28 mouse cellular contexts compared by ENCODE assay signal in genomic region chr2:107344807-107345206, GRCm38 (mm10). TPM values are rescaled to one million over a fixed set of nuclear protein-coding genes. Genes with fewer than 3 reads are reported as not detected.
DNase-seq lines count a peak whose midpoint lies in the region; ATAC-seq and TF ChIP-seq lines count a peak whose summit lies in the region.
"Had no signal": no experiment of that assay in that cellular context is flagged by ENCODE, and none has a peak within 500 bp of the region (broad histone marks: within the 10 kb centered on the region; RNA-seq: fewer than 3 reads in every experiment).

No protein-coding gene starts in this region.

- no peaks in the 10 kb centered on the region for H3K36me3 ChIP-seq in hindbrain, embryonic 12.5 days
- no peaks in the 10 kb centered on the region for H3K36me3 ChIP-seq in hindbrain, embryonic 10.5 days
- H3K36me3 ChIP-seq in G1E (replicated peaks) = no peaks in the 10 kb centered on the region
- H3K36me3 ChIP-seq in hindbrain, embryonic 15.5 days = no peaks in the 10 kb centered on the region
- H3K36me3 ChIP-seq in midbrain, postnatal 0 days (ENCODE audit: insufficient read depth, low read length) = no peaks in the 10 kb centered on the region
- H3K36me3 ChIP-seq: embryonic facial prominence, embryonic 15.5 days; forebrain, embryonic 12.5 days; limb, embryonic 13.5 days; lung, embryonic 15.5 days; stomach, embryonic 15.5 days had no signal

- peak; percentile 58; the same call in 1 of the 2 replicates for ATAC-seq in hindbrain, embryonic 12.5 days (ENCODE audit: low FRiP score)
- peak; percentile 75 for ATAC-seq in G1E (ENCODE audit: extremely low read depth, insufficient number of reproducible peaks, low FRiP score, poor library complexity, severe bottlenecking)
- ATAC-seq in hindbrain, embryonic 15.5 days (ENCODE audit: low FRiP score, low read depth) = peak; percentile 84
- no peak for ATAC-seq in midbrain, postnatal 0 days (ENCODE audit: low FRiP score)
- ATAC-seq: forebrain, postnatal 0 days; intestine, postnatal 0 days had no signal

- WGBS in hindbrain, embryonic 12.5 days = 78% methylated on average over 4 of the region's 4 CpGs
- WGBS in hindbrain, embryonic 10.5 days = 83% methylated on average over 4 of the region's 4 CpGs
- WGBS in hindbrain, embryonic 15.5 days = 46% methylated on average over 4 of the region's 4 CpGs
- 56% methylated on average over 4 of the region's 4 CpGs for WGBS in midbrain, postnatal 0 days

- H3K4me3 ChIP-seq in hindbrain, embryonic 12.5 days = no peak overlapping the region
- no peak overlapping the region for H3K4me3 ChIP-seq in hindbrain, embryonic 10.5 days
- no peak overlapping the region for H3K4me3 ChIP-seq in G1E (ENCODE audit: low read depth, low read length)
- no peak overlapping the region for H3K4me3 ChIP-seq in hindbrain, embryonic 15.5 days
- no peak overlapping the region for H3K4me3 ChIP-seq in midbrain, postnatal 0 days (ENCODE audit: low read depth, low read length)
- H3K4me3 ChIP-seq: embryonic facial prominence, embryonic 15.5 days; forebrain, embryonic 12.5 days; left cerebral cortex, adult 2 months; limb, embryonic 13.5 days; lung, embryonic 15.5 days; stomach, embryonic 15.5 days had no signal

- no peak overlapping the region for H3K27ac ChIP-seq in hindbrain, embryonic 12.5 days
- H3K27ac ChIP-seq in hindbrain, embryonic 10.5 days = no peak overlapping the region
- peak overlapping the region; percentile 69 for H3K27ac ChIP-seq in hindbrain, embryonic 15.5 days (replicated peaks)
- no peak overlapping the region for H3K27ac ChIP-seq in midbrain, postnatal 0 days (ENCODE audit: low read depth, low read length)
- H3K27ac ChIP-seq: embryonic facial prominence, embryonic 15.5 days; forebrain, embryonic 12.5 days; left cerebral cortex, adult 2 months; limb, embryonic 13.5 days; lung, embryonic 15.5 days; stomach, embryonic 15.5 days had no signal

- intact Hi-C loops in heart, postnatal 25 days (cut with DNase I) = no loop called here
- intact Hi-C loops in left cerebral cortex, postnatal 36 days (cut with DNase I) = no loop called here

- H3K9ac ChIP-seq in hindbrain, embryonic 12.5 days = no peak overlapping the region
- no peak overlapping the region for H3K9ac ChIP-seq in hindbrain, embryonic 15.5 days
- H3K9ac ChIP-seq in midbrain, postnatal 0 days (replicated peaks; ENCODE audit: low read length, poor library complexity, severe bottlenecking) = no peak overlapping the region
- H3K9ac ChIP-seq: embryonic facial prominence, embryonic 15.5 days; forebrain, embryonic 12.5 days; forebrain, postnatal 0 days; limb, embryonic 13.5 days; lung, embryonic 15.5 days; stomach, embryonic 15.5 days had no signal

- DNase-seq in hindbrain, embryonic 10.5 days (ENCODE audit: low spot score) = no peak
- no peak for DNase-seq in G1E (ENCODE audit: low spot score)
- DNase-seq in midbrain, postnatal 0 days (ENCODE audit: low spot score) = peak; percentile 28
- no peak for DNase-seq in heart, postnatal 25 days (ENCODE audit: low spot score)
- no peak for DNase-seq in right cerebral cortex, postnatal 4 days
- no peak for DNase-seq in left cerebral cortex, postnatal 36 days (ENCODE audit: low spot score in 2 of 2)
- DNase-seq: adrenal gland, postnatal 14 days; cerebellum, adult 18-20 months; cerebellum, postnatal 14 days; forebrain, postnatal 0 days; gastrocnemius, postnatal 10 days; heart, postnatal 14 days; kidney, postnatal 14 days; right cerebral cortex, postnatal 14 days had no signal

- TF ChIP-seq CTCF in G1E (IDR thresholded peaks at IDR 0.05; ENCODE audit: low read depth, low read length) = no peak
- TF ChIP-seq CTCF in midbrain, postnatal 0 days (IDR thresholded peaks at IDR 0.05) = no peak

- no peaks in the 10 kb centered on the region for H3K27me3 ChIP-seq in hindbrain, embryonic 12.5 days
- H3K27me3 ChIP-seq in hindbrain, embryonic 10.5 days (ENCODE audit: insufficient read depth, poor library complexity, severe bottlenecking) = no peaks in the 10 kb centered on the region
- H3K27me3 ChIP-seq in G1E (ENCODE audit: insufficient read depth, low read length) = no peaks in the 10 kb centered on the region
- H3K27me3 ChIP-seq in hindbrain, embryonic 15.5 days = no peaks in the 10 kb centered on the region
- no peaks in the 10 kb centered on the region for H3K27me3 ChIP-seq in midbrain, postnatal 0 days (ENCODE audit: insufficient read depth, low read length)
- H3K27me3 ChIP-seq: CH12.LX; embryonic facial prominence, embryonic 15.5 days; forebrain, embryonic 12.5 days; limb, embryonic 13.5 days; lung, embryonic 15.5 days; stomach, embryonic 15.5 days had no signal

- no peak overlapping the region for H3K4me2 ChIP-seq in hindbrain, embryonic 12.5 days (replicated peaks)
- H3K4me2 ChIP-seq in hindbrain, embryonic 15.5 days = no peak overlapping the region
- H3K4me2 ChIP-seq in midbrain, postnatal 0 days (ENCODE audit: low read depth, low read length, poor library complexity, severe bottlenecking) = no peak overlapping the region
- H3K4me2 ChIP-seq: embryonic facial prominence, embryonic 15.5 days; forebrain, embryonic 12.5 days; limb, embryonic 13.5 days; liver, embryonic 11.5 days; lung, embryonic 15.5 days; stomach, embryonic 15.5 days had no signal

- H3K9me3 ChIP-seq in hindbrain, embryonic 12.5 days (replicated peaks) = no peaks in the 10 kb centered on the region
- H3K9me3 ChIP-seq in hindbrain, embryonic 10.5 days = no peaks in the 10 kb centered on the region
- no peaks in the 10 kb centered on the region for H3K9me3 ChIP-seq in G1E (replicated peaks)
- H3K9me3 ChIP-seq in hindbrain, embryonic 15.5 days = no peaks in the 10 kb centered on the region
- H3K9me3 ChIP-seq in midbrain, postnatal 0 days (ENCODE audit: low read length) = no peaks in the 10 kb centered on the region
- H3K9me3 ChIP-seq: embryonic facial prominence, embryonic 15.5 days; forebrain, embryonic 12.5 days; limb, embryonic 13.5 days; lung, embryonic 15.5 days; stomach, embryonic 15.5 days had no signal

- H3K4me1 ChIP-seq in hindbrain, embryonic 12.5 days = no peaks in the 10 kb centered on the region
- H3K4me1 ChIP-seq in hindbrain, embryonic 10.5 days (replicated peaks) = no peaks in the 10 kb centered on the region
- H3K4me1 ChIP-seq in G1E (ENCODE audit: insufficient read depth, low read depth, low read length) = no peaks in the 10 kb centered on the region
- H3K4me1 ChIP-seq in hindbrain, embryonic 15.5 days (replicated peaks) = no peaks in the 10 kb centered on the region
- H3K4me1 ChIP-seq in midbrain, postnatal 0 days (ENCODE audit: insufficient read depth, low read length) = no peaks in the 10 kb centered on the region
- H3K4me1 ChIP-seq: embryonic facial prominence, embryonic 15.5 days; forebrain, embryonic 12.5 days; lung, embryonic 15.5 days; stomach, embryonic 15.5 days had no signal

RNA-seq across cellular contexts. Expression of gene Kcna4, which starts 54.4 kb away (rescaled TPM):
- 2.0 and 3.1 TPM in 2 replicates for polyA plus RNA-seq in hindbrain, embryonic 12.5 days (2016; fragmentation: Nextera tagmentation; extraction: Ambion mirVana)
- polyA plus RNA-seq in hindbrain, embryonic 10.5 days (2016; fragmentation: Nextera tagmentation; extraction: Ambion mirVana) = 0.10 and 0.14 TPM in 2 replicates
- total RNA-seq in G1E (2014; fragmentation: Nextera tagmentation) = not detected in 2 replicates
- total RNA-seq in G1E (2017) = under 0.01 and 0.11 TPM in 2 replicates
- polyA plus RNA-seq in G1E (2012) = not detected in 2 replicates
- 9.6 and 10.1 TPM in 2 replicates for polyA plus RNA-seq in hindbrain, embryonic 15.5 days (2015; fragmentation: Nextera tagmentation; extraction: Ambion mirVana)
- total RNA-seq in midbrain, postnatal 0 days (2014; rRNA removed) = 19.5 and 22.8 TPM in 2 replicates
- polyA plus RNA-seq in midbrain, postnatal 0 days (2015; fragmentation: Nextera tagmentation; extraction: Ambion mirVana) = 5.7 and 7.6 TPM in 2 replicates
- total RNA-seq in heart, postnatal 25 days (2021) = 1 to 10 TPM; 2.5 to 3.2 TPM
- total RNA-seq in left cerebral cortex, postnatal 36 days (2021) = 10 to 100 TPM; 31.7 to 33.5 TPM
- total RNA-seq: CH12.LX; megakaryocyte progenitor cell, adult 5-6 weeks had no signal
- polyA plus RNA-seq: gonadal fat pad, adult 2 months; kidney, embryonic 14.5 days; liver, embryonic 11.5 days had no signal
